Mouse (Mus musculus) stomach, postnatal 0 days (tissue): ENCODE measurements at regions not wholly inside any gene's neighbourhood (a gene's known extent, or its start where the extent isn't known, plus 50 kb on each side); places are given as distances from the start of the nearest gene placed in this dataset.

ENCODE experiments used
- CTCF ChIP-seq: IDR thresholded peaks from 2 replicates; pipeline ENCODE4 v1.5.1; 2016; ENCODE audit warnings: antibody characterized with exemption, low read depth, mild to moderate bottlenecking, moderate library complexity
- EP300 ChIP-seq: optimal IDR thresholded peaks from 2 replicates; pipeline ENCODE3; 2016; ENCODE audit warnings: antibody characterized with exemption

DNA sequence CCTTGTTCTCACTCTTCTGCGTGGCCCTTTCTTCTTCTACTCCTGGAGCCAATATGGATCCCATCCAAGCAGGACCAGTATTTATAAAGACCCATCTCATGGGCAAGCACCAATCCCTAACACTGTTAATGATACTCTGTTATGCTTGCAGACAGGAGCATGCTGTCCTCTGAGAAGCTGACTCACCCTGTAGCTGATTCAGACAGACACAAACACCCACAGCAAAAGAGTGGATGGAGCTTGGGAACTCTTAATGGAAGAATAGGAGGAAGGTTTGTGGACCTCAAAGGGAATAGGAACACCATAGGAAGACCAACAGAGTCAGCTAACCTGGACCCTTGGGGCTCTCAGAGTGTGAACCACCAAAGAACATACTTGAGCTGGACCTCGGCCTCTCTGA lies 50.3 kb upstream of the Nck2 start:
- no peak for TF ChIP-seq CTCF
- no peak for TF ChIP-seq EP300
